Mouse (Mus musculus) cortical plate, adult 2 months (tissue): ENCODE data around the gene Pomt1.

Experiments
- CTCF ChIP-seq: fragments of 200-500 bp; IDR thresholded peaks from 2 replicates; pipeline ENCODE4 v1.5.1; 2011; ENCODE audit warnings: mild to moderate bottlenecking, control low read depth, low read length; ENCODE audit not compliant: insufficient read depth; ENCODE audit errors: extremely low read depth
- POLR2A ChIP-seq: fragments of 200-500 bp; IDR thresholded peaks from 2 replicates; pipeline ENCODE4 v1.6.1; 2011; ENCODE audit warnings: mild to moderate bottlenecking, low read length, control low read depth; ENCODE audit not compliant: insufficient read depth; ENCODE audit errors: extremely low read depth

DNA sequence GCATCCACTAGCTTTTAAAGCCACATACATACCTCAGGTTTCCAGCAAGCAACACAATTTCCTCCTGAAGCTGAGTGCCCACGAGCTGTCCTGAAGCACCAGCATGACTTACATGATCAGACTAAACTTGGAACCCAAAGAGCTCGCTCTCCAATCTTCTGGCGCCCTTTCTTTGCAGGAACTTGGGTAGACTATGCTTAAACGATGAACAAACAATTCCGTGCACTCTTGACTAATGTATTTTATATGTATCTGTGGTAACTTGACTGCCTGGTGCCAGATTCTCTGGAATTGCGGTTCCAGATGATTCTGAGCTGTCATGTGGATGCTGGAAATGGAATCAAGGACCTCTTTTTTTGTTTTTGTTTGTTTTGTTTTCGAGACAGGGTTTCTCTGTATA, 957 bp upstream of the Pomt1 start:
- TF ChIP-seq CTCF, result no peak
- no peak for TF ChIP-seq POLR2A
